Mouse (Mus musculus): Measurements from ENCODE around the gene Hsd17b3. TPM values are rescaled to one million over a fixed set of nuclear protein-coding genes. Genes with fewer than 3 reads are reported as not detected.
"Not testable (repeated sequence)": the region's sequence is repeated elsewhere in the genome, so short reads cannot be mapped to it uniquely, and the experiment has no call there.

Gene Hsd17b3
- polyA plus RNA-seq, 1 experiment from 2014 or later = not detected

DNA sequence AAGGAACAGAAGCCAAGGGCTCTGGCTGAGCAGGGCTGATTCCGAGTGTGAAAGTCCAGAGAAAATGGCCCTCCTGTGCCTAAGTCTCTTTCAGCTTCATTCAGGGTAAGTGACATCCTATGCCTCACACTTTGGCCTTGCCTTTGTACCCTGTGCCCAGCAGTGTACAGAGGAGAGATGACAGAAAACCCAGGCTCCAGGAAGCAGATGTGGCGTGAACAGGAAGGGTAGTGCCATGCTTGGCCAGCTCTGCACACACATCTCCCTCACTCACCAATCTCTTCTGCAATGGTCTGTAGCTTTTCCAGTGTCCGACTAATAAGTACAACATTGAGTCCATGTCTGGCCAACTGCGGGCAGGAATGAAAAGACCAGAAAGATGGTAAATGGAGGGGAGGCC is 13.0 kb downstream of the Hsd17b3 start:
- no peak for ATAC-seq (ENCODE audit: insufficient number of reproducible peaks, insufficient read depth, low FRiP score, low read depth)
- Histone ChIP-seq H3K27me3 (ENCODE audit: control insufficient read depth, insufficient read depth, low read length) (no peaks in the 10 kb centered on the region), H3K9ac (replicated peaks; ENCODE audit: low read depth, low read length) (no peak overlapping the region), H3K27ac (ENCODE audit: low read length) (no peak overlapping the region), H3K4me1 (ENCODE audit: control insufficient read depth, insufficient read depth, low read length) (no peaks in the 10 kb centered on the region), H3K9me3 (ENCODE audit: control insufficient read depth, low read depth, low read length) (no peaks in the 10 kb centered on the region), H3K36me3 (ENCODE audit: control insufficient read depth, insufficient read depth, low read length) (no peaks in the 10 kb centered on the region), H3K4me3 (ENCODE audit: low read depth, low read length) (no peak overlapping the region), H3K4me2 (replicated peaks; ENCODE audit: low read depth, low read length) (no peak overlapping the region)
- WGBS = 89% methylated on average over 4 of the region's 4 CpGs

DNA sequence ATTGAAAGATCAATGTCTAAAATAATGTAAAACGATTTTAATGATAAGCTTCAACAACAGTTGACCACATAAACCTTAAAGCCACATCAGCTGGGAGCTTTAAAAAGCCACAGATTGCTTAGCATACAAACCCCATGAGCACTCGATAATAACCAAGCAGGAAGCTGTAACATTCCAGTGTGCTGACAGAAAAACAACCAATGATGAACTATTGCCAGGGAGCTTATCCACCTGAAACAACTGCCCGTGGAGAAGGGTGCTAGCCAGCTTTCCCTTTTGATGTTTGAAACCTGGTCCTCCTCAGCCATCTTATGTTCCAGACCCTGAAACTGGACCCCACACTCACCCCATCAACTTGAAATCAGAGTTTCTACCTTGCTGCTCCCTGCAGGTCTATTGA is 22.4 kb downstream of the Hsd17b3 start:
- no peak overlapping the region for H3K27ac ChIP-seq (ENCODE audit: low read length)
- no peak for ATAC-seq (ENCODE audit: insufficient number of reproducible peaks, insufficient read depth, low FRiP score, low read depth)

DNA sequence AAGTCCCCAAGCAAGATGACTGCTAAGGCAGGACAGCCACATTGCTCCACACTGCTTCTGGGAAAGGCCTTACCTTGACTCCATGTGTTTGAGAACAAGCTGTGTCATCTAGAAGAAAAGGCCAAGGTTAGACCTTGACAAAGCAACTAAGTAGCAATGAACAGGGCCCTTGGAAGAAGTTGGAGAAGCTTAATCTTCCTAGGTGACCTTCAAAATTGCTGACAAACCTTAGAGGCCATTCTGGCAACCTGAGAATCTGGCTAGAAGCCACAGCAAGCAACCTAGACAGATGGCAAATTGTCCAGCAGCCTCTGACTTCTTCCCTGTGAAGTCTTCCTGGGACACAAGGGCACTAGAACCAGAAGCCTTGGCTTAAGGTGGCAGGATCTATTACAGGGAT is 24.8 kb downstream of the Hsd17b3 start:
- no peaks in the 10 kb centered on the region for H3K9me3 ChIP-seq (ENCODE audit: control insufficient read depth, low read depth, low read length)
- no peaks in the 10 kb centered on the region for H3K27me3 ChIP-seq (ENCODE audit: control insufficient read depth, insufficient read depth, low read length)
- ATAC-seq (ENCODE audit: insufficient number of reproducible peaks, insufficient read depth, low FRiP score, low read depth) = no peak
- no peaks in the 10 kb centered on the region for H3K36me3 ChIP-seq (ENCODE audit: control insufficient read depth, insufficient read depth, low read length)
- H3K9ac ChIP-seq (replicated peaks; ENCODE audit: low read depth, low read length) = no peak overlapping the region
- H3K4me2 ChIP-seq (replicated peaks; ENCODE audit: low read depth, low read length) = no peak overlapping the region
- H3K4me1 ChIP-seq (ENCODE audit: control insufficient read depth, insufficient read depth, low read length) = no peaks in the 10 kb centered on the region
- H3K27ac ChIP-seq (ENCODE audit: low read length) = no peak overlapping the region
- no peak overlapping the region for H3K4me3 ChIP-seq (ENCODE audit: low read depth, low read length)

More for the DNA sequence above, 22.4 kb downstream of the Hsd17b3 start:
- Histone ChIP-seq H3K4me2 (replicated peaks; ENCODE audit: low read depth, low read length) (no peak overlapping the region), H3K36me3 (ENCODE audit: control insufficient read depth, insufficient read depth, low read length) (no peaks in the 10 kb centered on the region), H3K9me3 (ENCODE audit: control insufficient read depth, low read depth, low read length) (no peaks in the 10 kb centered on the region), H3K27me3 (ENCODE audit: control insufficient read depth, insufficient read depth, low read length) (no peaks in the 10 kb centered on the region), H3K4me3 (ENCODE audit: low read depth, low read length) (no peak overlapping the region), H3K4me1 (ENCODE audit: control insufficient read depth, insufficient read depth, low read length) (no peaks in the 10 kb centered on the region), H3K9ac (replicated peaks; ENCODE audit: low read depth, low read length) (no peak overlapping the region)
- 27% methylated on average over 3 of the region's 3 CpGs for WGBS

DNA sequence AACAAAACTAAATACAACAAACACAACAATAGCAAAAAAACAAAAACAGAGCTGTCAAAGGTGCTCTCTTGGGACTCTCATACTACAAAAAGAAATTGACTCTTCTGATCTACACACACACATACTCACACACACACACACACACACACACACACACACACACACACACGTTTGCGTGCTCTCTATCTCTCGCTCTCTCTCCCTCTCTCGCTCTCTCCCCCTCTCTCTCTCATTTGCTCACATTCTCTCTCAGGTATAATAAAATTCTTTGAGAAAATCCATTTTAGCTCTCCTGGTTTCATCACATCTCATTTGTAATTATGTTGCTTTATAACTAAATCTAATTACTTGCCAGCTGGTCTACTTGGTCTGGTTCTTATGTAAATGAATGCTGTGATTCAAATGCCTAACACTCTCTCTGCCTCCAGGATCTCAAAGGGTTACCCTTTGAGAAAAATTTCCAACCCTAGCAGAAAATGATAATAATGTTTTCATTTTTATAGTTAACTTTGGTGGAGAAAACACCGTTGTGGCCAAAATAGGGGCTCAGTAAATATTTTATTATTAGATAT is 28.0 kb downstream of the Hsd17b3 start:
- ATAC-seq (ENCODE audit: insufficient number of reproducible peaks, insufficient read depth, low FRiP score, low read depth) = no peak
- Histone ChIP-seq H3K9ac (replicated peaks; ENCODE audit: low read depth, low read length) (no peak overlapping the region), H3K4me1 (ENCODE audit: control insufficient read depth, insufficient read depth, low read length) (no peaks in the 10 kb centered on the region), H3K27me3 (ENCODE audit: control insufficient read depth, insufficient read depth, low read length) (no peaks in the 10 kb centered on the region), H3K36me3 (ENCODE audit: control insufficient read depth, insufficient read depth, low read length) (no peaks in the 10 kb centered on the region), H3K27ac (ENCODE audit: low read length) (no peak overlapping the region), H3K9me3 (ENCODE audit: control insufficient read depth, low read depth, low read length) (no peaks in the 10 kb centered on the region), H3K4me3 (ENCODE audit: low read depth, low read length) (no peak overlapping the region), H3K4me2 (replicated peaks; ENCODE audit: low read depth, low read length) (no peak overlapping the region)
- WGBS = 82% methylated on average over 5 of the region's 5 CpGs

DNA sequence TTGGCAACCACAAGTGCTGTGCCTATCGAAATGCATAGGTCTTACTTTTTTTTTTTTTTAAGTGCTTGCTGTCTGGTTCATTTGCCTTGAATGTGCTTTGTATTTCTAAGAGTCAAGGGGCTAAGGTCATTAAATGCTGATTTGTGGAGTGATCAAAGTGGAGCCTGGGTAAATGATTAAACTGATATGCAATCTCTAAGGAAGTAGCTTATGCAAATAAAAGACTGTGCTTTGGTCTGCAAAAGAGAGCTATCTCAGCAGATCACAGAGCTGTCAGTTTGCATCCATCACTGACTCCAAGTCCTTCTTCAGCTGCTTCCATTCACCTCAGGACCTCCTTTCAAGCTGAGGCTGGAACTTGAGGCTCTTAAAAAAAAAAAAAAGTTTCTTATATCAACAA is 35.1 kb downstream of the Hsd17b3 start:
- no peak overlapping the region for H3K9ac ChIP-seq (replicated peaks; ENCODE audit: low read depth, low read length)
- H3K27me3 ChIP-seq (ENCODE audit: control insufficient read depth, insufficient read depth, low read length) = no peaks in the 10 kb centered on the region
- 50% methylated on average over 1 of the region's 1 CpGs for WGBS
- ATAC-seq (ENCODE audit: insufficient number of reproducible peaks, insufficient read depth, low FRiP score, low read depth) = no peak
- H3K36me3 ChIP-seq (ENCODE audit: control insufficient read depth, insufficient read depth, low read length) = no peaks in the 10 kb centered on the region
- H3K4me3 ChIP-seq (ENCODE audit: low read depth, low read length) = no peak overlapping the region
- H3K27ac ChIP-seq (ENCODE audit: low read length) = no peak overlapping the region
- H3K9me3 ChIP-seq (ENCODE audit: control insufficient read depth, low read depth, low read length) = peaks cover 3% of the 10 kb centered on the region; the same call in 1 of the 2 replicates
- no peaks in the 10 kb centered on the region for H3K4me1 ChIP-seq (ENCODE audit: control insufficient read depth, insufficient read depth, low read length)
- H3K4me2 ChIP-seq (replicated peaks; ENCODE audit: low read depth, low read length) = no peak overlapping the region

DNA sequence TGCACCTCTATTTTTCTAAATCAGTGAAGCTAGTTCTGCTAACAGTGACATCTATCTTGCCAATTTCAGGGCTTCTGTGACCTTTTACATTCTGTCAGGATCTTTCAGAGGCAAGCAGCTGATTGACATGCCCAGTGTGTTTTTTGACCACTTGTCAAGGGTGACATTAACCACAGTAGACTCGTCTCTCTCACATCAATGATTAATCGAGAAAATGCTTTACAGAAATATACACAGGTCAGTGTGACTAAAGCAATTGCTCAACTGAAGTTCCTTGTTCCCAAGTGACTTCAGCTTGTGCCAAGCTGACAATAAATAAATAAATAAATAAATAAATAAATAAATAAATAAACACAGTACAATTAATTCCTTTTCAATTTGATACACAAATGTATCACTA is 36.7 kb downstream of the Hsd17b3 start:
- not testable (repeated sequence) for H3K4me3 ChIP-seq (ENCODE audit: low read depth, low read length); H3K9me3 ChIP-seq (ENCODE audit: control insufficient read depth, low read depth, low read length); H3K4me2 ChIP-seq (replicated peaks; ENCODE audit: low read depth, low read length); ATAC-seq (ENCODE audit: insufficient number of reproducible peaks, insufficient read depth, low FRiP score, low read depth); H3K27me3 ChIP-seq (ENCODE audit: control insufficient read depth, insufficient read depth, low read length); H3K9ac ChIP-seq (replicated peaks; ENCODE audit: low read depth, low read length); H3K27ac ChIP-seq (ENCODE audit: low read length); H3K4me1 ChIP-seq (ENCODE audit: control insufficient read depth, insufficient read depth, low read length); H3K36me3 ChIP-seq (ENCODE audit: control insufficient read depth, insufficient read depth, low read length)
- 87% methylated on average over 2 of the region's 2 CpGs for WGBS

DNA sequence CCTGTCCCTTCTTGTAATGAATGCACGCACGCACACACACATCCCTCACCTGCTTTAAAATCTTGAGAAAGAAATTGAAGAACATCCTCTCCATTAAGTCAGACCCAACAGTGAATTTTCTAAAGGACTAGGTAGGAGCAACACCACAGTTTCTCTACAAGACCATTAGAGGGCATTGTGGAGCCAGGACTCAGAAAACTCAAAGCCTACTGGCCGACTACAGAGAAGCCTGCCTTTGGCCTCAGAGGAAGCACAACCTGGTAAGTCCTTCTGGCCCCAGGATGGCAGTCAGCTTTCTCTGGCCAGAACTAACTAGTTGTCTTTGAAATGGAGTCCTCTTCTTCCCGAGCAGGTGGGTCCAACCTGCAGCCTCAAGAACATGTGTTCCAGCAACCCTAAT is 38.1 kb downstream of the Hsd17b3 start:
- ATAC-seq (ENCODE audit: insufficient number of reproducible peaks, insufficient read depth, low FRiP score, low read depth) = no peak

DNA sequence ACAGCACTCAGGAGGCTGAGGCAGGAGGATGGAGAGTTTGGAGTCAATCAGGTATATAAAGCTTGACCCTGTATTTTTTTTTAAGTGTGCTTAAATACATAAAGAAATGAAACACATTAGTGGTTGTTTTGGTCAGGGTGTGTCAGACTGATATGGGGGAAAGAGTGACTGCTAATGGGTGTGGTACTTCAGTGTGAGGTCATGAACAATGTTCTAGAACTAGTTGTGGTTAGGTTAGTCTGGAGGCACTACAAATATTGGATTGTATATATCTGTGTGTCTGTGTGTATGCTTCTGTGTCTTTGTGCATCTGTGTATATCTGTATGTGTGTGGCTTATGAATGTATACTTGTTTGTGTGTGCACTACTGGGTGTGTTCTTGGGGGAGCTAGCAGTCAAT is 39.5 kb downstream of the Hsd17b3 start:
- Histone ChIP-seq H3K36me3 (ENCODE audit: control insufficient read depth, insufficient read depth, low read length) (no peaks in the 10 kb centered on the region), H3K4me2 (replicated peaks; ENCODE audit: low read depth, low read length) (no peak overlapping the region), H3K4me1 (ENCODE audit: control insufficient read depth, insufficient read depth, low read length) (no peaks in the 10 kb centered on the region), H3K9me3 (ENCODE audit: control insufficient read depth, low read depth, low read length) (peaks cover 3% of the 10 kb centered on the region; the same call in 1 of the 2 replicates), H3K27ac (ENCODE audit: low read length) (no peak overlapping the region), H3K4me3 (ENCODE audit: low read depth, low read length) (no peak overlapping the region), H3K9ac (replicated peaks; ENCODE audit: low read depth, low read length) (no peak overlapping the region), H3K27me3 (ENCODE audit: control insufficient read depth, insufficient read depth, low read length) (no peaks in the 10 kb centered on the region)
- no peak for ATAC-seq (ENCODE audit: insufficient number of reproducible peaks, insufficient read depth, low FRiP score, low read depth)

More for the DNA sequence above, 38.1 kb downstream of the Hsd17b3 start:
- no peak overlapping the region for H3K9ac ChIP-seq (replicated peaks; ENCODE audit: low read depth, low read length)
- WGBS = 66% methylated on average over 4 of the region's 4 CpGs
- no peaks in the 10 kb centered on the region for H3K4me1 ChIP-seq (ENCODE audit: control insufficient read depth, insufficient read depth, low read length)
- no peaks in the 10 kb centered on the region for H3K36me3 ChIP-seq (ENCODE audit: control insufficient read depth, insufficient read depth, low read length)
- H3K27me3 ChIP-seq (ENCODE audit: control insufficient read depth, insufficient read depth, low read length) = no peaks in the 10 kb centered on the region
- peaks cover 3% of the 10 kb centered on the region; the same call in 1 of the 2 replicates for H3K9me3 ChIP-seq (ENCODE audit: control insufficient read depth, low read depth, low read length)
- H3K27ac ChIP-seq (ENCODE audit: low read length) = no peak overlapping the region
- no peak overlapping the region for H3K4me2 ChIP-seq (replicated peaks; ENCODE audit: low read depth, low read length)
- H3K4me3 ChIP-seq (ENCODE audit: low read depth, low read length) = no peak overlapping the region

DNA sequence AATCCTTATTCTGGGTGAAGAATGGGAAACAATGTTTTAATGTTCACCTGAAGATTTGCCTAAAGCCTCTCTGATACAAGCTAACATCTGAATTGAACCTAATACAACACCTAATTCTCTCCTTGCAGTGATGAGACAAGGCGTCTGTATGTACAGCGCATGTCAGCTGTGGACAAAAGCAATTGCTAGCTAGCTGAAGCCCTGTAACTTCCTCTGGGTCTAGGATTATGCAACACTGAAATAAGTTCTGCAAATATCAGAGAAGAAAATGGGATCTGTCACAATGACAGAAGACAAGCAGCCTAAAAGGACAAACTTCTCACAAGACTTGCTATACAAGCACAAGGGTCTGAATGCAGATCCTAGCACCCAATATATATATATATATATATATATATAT is 40.6 kb downstream of the Hsd17b3 start:
- Histone ChIP-seq H3K9ac (replicated peaks; ENCODE audit: low read depth, low read length) (no peak overlapping the region), H3K27ac (ENCODE audit: low read length) (no peak overlapping the region), H3K27me3 (ENCODE audit: control insufficient read depth, insufficient read depth, low read length) (no peaks in the 10 kb centered on the region), H3K36me3 (ENCODE audit: control insufficient read depth, insufficient read depth, low read length) (no peaks in the 10 kb centered on the region), H3K4me3 (ENCODE audit: low read depth, low read length) (no peak overlapping the region), H3K4me2 (replicated peaks; ENCODE audit: low read depth, low read length) (no peak overlapping the region), H3K9me3 (ENCODE audit: control insufficient read depth, low read depth, low read length) (no peaks in the 10 kb centered on the region), H3K4me1 (ENCODE audit: control insufficient read depth, insufficient read depth, low read length) (no peaks in the 10 kb centered on the region)
- WGBS = 90% methylated on average over 2 of the region's 2 CpGs
- no peak for ATAC-seq (ENCODE audit: insufficient number of reproducible peaks, insufficient read depth, low FRiP score, low read depth)

Measured in stomach, embryonic 14.5 days (tissue).